In genomic region chr6:26764727-26765126, GRCm38 (mm10) we compare ENCODE assay signal across 28 mouse cellular contexts.
DNase-seq lines count a peak whose midpoint lies in the region; ATAC-seq and TF ChIP-seq lines count a peak whose summit lies in the region.
"Had no signal": no experiment of that assay in that cellular context is flagged by ENCODE, and none has a peak within 500 bp of the region (broad histone marks: within the 10 kb centered on the region; RNA-seq: fewer than 3 reads in every experiment).

No protein-coding gene starts in this region.

- H3K4me2 ChIP-seq in liver, postnatal 0 days (ENCODE audit: low read depth, low read length) = no peak overlapping the region
- no peak overlapping the region for H3K4me2 ChIP-seq in hindbrain, embryonic 11.5 days (replicated peaks; ENCODE audit: low read depth, low read length)
- H3K4me2 ChIP-seq: forebrain, embryonic 13.5 days; heart, embryonic 13.5 days; hindbrain, embryonic 13.5 days; intestine, embryonic 15.5 days had no signal

- H3K4me1 ChIP-seq in G1E (ENCODE audit: insufficient read depth, low read depth, low read length) = no peaks in the 10 kb centered on the region
- no peaks in the 10 kb centered on the region for H3K4me1 ChIP-seq in liver, postnatal 0 days (ENCODE audit: insufficient read depth)
- H3K4me1 ChIP-seq in hindbrain, embryonic 11.5 days (replicated peaks; ENCODE audit: control insufficient read depth, insufficient read depth, low read length) = no peaks in the 10 kb centered on the region
- H3K4me1 ChIP-seq: forebrain, embryonic 13.5 days; heart, embryonic 10.5 days; heart, embryonic 13.5 days; hindbrain, embryonic 13.5 days; intestine, embryonic 15.5 days had no signal

- intact Hi-C loops in left cerebral cortex, postnatal 36 days (cut with DNase I) = no loop called here

- no peak for TF ChIP-seq EP300 in liver, postnatal 0 days (IDR thresholded peaks at IDR 0.05; ENCODE audit: low read depth)

- no peak overlapping the region for H3K4me3 ChIP-seq in G1E (ENCODE audit: low read depth, low read length)
- no peak overlapping the region for H3K4me3 ChIP-seq in liver, postnatal 0 days (ENCODE audit: low read depth, low read length)
- no peak overlapping the region for H3K4me3 ChIP-seq in hindbrain, embryonic 11.5 days (ENCODE audit: low read depth, low read length)
- H3K4me3 ChIP-seq: forebrain, embryonic 10.5 days; forebrain, embryonic 13.5 days; gastrocnemius, adult 2 months; heart, adult 2 months; heart, embryonic 10.5 days; heart, embryonic 13.5 days; hindbrain, embryonic 13.5 days; intestine, embryonic 15.5 days had no signal

- WGBS in liver, postnatal 0 days (ENCODE audit: insufficient replicate concordance) = 33% methylated on average over 1 of the region's 1 CpGs
- 80% methylated on average over 1 of the region's 1 CpGs for WGBS in hindbrain, embryonic 11.5 days

- ATAC-seq in G1E (ENCODE audit: extremely low read depth, insufficient number of reproducible peaks, low FRiP score, poor library complexity, severe bottlenecking) = peak; percentile 16; the same call in 1 of the 2 replicates
- peak; percentile 67 for ATAC-seq in common myeloid progenitor, adult 5-6 weeks (replicated peaks; ENCODE audit: low read depth, poor library complexity, severe bottlenecking)
- ATAC-seq in megakaryocyte, adult 5-6 weeks (ENCODE audit: poor library complexity, severe bottlenecking) = peak; percentile 90
- ATAC-seq in liver, postnatal 0 days = no peak
- ATAC-seq in hindbrain, embryonic 11.5 days (ENCODE audit: low FRiP score) = no peak
- ATAC-seq: forebrain, embryonic 13.5 days; forebrain, embryonic 16.5 days; hindbrain, embryonic 16.5 days; intestine, embryonic 15.5 days; Patski had no signal

- no peak overlapping the region for H3K27ac ChIP-seq in liver, postnatal 0 days (ENCODE audit: low read depth)
- H3K27ac ChIP-seq in hindbrain, embryonic 11.5 days (ENCODE audit: low read depth, low read length) = no peak overlapping the region
- H3K27ac ChIP-seq: forebrain, embryonic 10.5 days; forebrain, embryonic 13.5 days; gastrocnemius, adult 2 months; heart, adult 2 months; heart, embryonic 10.5 days; heart, embryonic 13.5 days; hindbrain, embryonic 13.5 days; intestine, embryonic 15.5 days had no signal

- H3K9ac ChIP-seq in liver, postnatal 0 days (replicated peaks) = no peak overlapping the region
- H3K9ac ChIP-seq in hindbrain, embryonic 11.5 days (ENCODE audit: low read depth, low read length) = no peak overlapping the region
- H3K9ac ChIP-seq: forebrain, embryonic 13.5 days; heart, embryonic 13.5 days; hindbrain, embryonic 13.5 days; intestine, embryonic 15.5 days had no signal

- no peaks in the 10 kb centered on the region for H3K27me3 ChIP-seq in G1E (ENCODE audit: insufficient read depth, low read length)
- no peaks in the 10 kb centered on the region for H3K27me3 ChIP-seq in splenic B cell, adult 2 months (ENCODE audit: control insufficient read depth, insufficient read depth, low read length, poor library complexity, severe bottlenecking)
- no peaks in the 10 kb centered on the region for H3K27me3 ChIP-seq in liver, postnatal 0 days (ENCODE audit: insufficient read depth, low read length)
- no peaks in the 10 kb centered on the region for H3K27me3 ChIP-seq in hindbrain, embryonic 11.5 days (ENCODE audit: control insufficient read depth, insufficient read depth, low read length)
- H3K27me3 ChIP-seq: forebrain, embryonic 13.5 days; heart, embryonic 13.5 days; hindbrain, embryonic 13.5 days; intestine, embryonic 15.5 days; Patski had no signal

- H3K9me3 ChIP-seq in G1E (replicated peaks) = no peaks in the 10 kb centered on the region
- H3K9me3 ChIP-seq in liver, postnatal 0 days (ENCODE audit: low read length) = no peaks in the 10 kb centered on the region
- H3K9me3 ChIP-seq in hindbrain, embryonic 11.5 days (ENCODE audit: control insufficient read depth, low read length) = no peaks in the 10 kb centered on the region
- H3K9me3 ChIP-seq: forebrain, embryonic 10.5 days; forebrain, embryonic 13.5 days; heart, embryonic 10.5 days; heart, embryonic 13.5 days; hindbrain, embryonic 13.5 days; intestine, embryonic 15.5 days had no signal

- no peak for TF ChIP-seq CTCF in G1E (IDR thresholded peaks at IDR 0.05; ENCODE audit: low read depth, low read length)
- no peak for TF ChIP-seq CTCF in liver, postnatal 0 days (IDR thresholded peaks at IDR 0.05; ENCODE audit: low read depth)

- H3K36me3 ChIP-seq in G1E (replicated peaks) = no peaks in the 10 kb centered on the region
- no peaks in the 10 kb centered on the region for H3K36me3 ChIP-seq in splenic B cell, adult 2 months (ENCODE audit: control insufficient read depth, insufficient read depth, low read length, poor library complexity, severe bottlenecking)
- no peaks in the 10 kb centered on the region for H3K36me3 ChIP-seq in liver, postnatal 0 days (replicated peaks; ENCODE audit: insufficient read depth, low read length)
- H3K36me3 ChIP-seq in hindbrain, embryonic 11.5 days (ENCODE audit: control insufficient read depth, insufficient read depth, low read length) = no peaks in the 10 kb centered on the region
- H3K36me3 ChIP-seq: forebrain, embryonic 10.5 days; heart, embryonic 10.5 days; heart, embryonic 13.5 days; hindbrain, embryonic 13.5 days; intestine, embryonic 15.5 days had no signal

- DNase-seq in G1E (ENCODE audit: low spot score) = no peak
- peak; percentile 61 for DNase-seq in splenic B cell, adult 2 months (ENCODE audit: low read depth, low spot score)
- DNase-seq in liver, postnatal 0 days = no peak
- DNase-seq in right cerebral cortex, adult 18-20 months = no peak
- no peak for DNase-seq in left cerebral cortex, postnatal 36 days (ENCODE audit: low spot score in 2 of 2)
- DNase-seq in hindbrain, embryonic 11.5 days (ENCODE audit: low spot score) = no peak
- DNase-seq: adrenal gland, postnatal 10 days; adrenal gland, postnatal 36 days; cerebellum, adult 11 months; cerebellum, adult 2 months; cerebellum, postnatal 10 days; cerebellum, postnatal 36 days; gastrocnemius, adult 2 months; gastrocnemius, postnatal 14 days; heart, adult 2 months; heart, postnatal 14 days; heart, postnatal 4 days had no signal

Comparison
In these comparisons a context has a peak if more than half of its experiments do, and no peak if none do; other contexts are left out.
1. ATAC-seq: peak in G1E (single experiment), common myeloid progenitor, adult 5-6 weeks (single experiment) and megakaryocyte, adult 5-6 weeks (single experiment); none in liver, postnatal 0 days (single experiment) and hindbrain, embryonic 11.5 days (single experiment).